Mouse (Mus musculus): ENCODE measurements around the gene BC005624.

Gene BC005624

GRCm38 (mm10) chr2:30981790-30982513 lies at the start of gene BC005624, which contains the start of gene Usp20:
TSS of gene BC005624 (minus strand) at chr2:30982201.
TSS of gene Usp20 (plus strand) at chr2:30982279.
- DNase-seq (ENCODE audit: low read depth, low spot score), result peak; percentile 100

GRCm38 (mm10) chr2:31026642-31027041 lies 44.6 kb upstream of the BC005624 start:
- no peak for DNase-seq (ENCODE audit: low read depth, low spot score)

- DNase-seq (ENCODE audit: low read depth, low spot score), result no peak
Measured at GRCm38 (mm10) chr2:31025458-31025857, 43.5 kb upstream of the BC005624 start.

- DNase-seq (ENCODE audit: low read depth, low spot score), result peak; percentile 69
Measured at GRCm38 (mm10) chr2:31024618-31025370, 42.8 kb upstream of the BC005624 start.

- no peak for DNase-seq (ENCODE audit: low read depth, low spot score)
Measured at GRCm38 (mm10) chr2:31023940-31024339, 41.9 kb upstream of the BC005624 start.

GRCm38 (mm10) chr2:31020202-31020601 lies 38.2 kb upstream of the BC005624 start:
- DNase-seq (ENCODE audit: low read depth, low spot score), result no peak

- peak; percentile 50 for DNase-seq (ENCODE audit: low read depth, low spot score)
Measured at GRCm38 (mm10) chr2:31019011-31019410, 37.0 kb upstream of the BC005624 start.

GRCm38 (mm10) chr2:31018519-31018918 lies 36.5 kb upstream of the BC005624 start:
- DNase-seq (ENCODE audit: low read depth, low spot score), result no peak

GRCm38 (mm10) chr2:31017625-31018317 lies 35.8 kb upstream of the BC005624 start:
- no peak for DNase-seq (ENCODE audit: low read depth, low spot score)

GRCm38 (mm10) chr2:31013371-31014120 lies 31.5 kb upstream of the BC005624 start:
- no peak for DNase-seq (ENCODE audit: low read depth, low spot score)

GRCm38 (mm10) chr2:31007208-31007607 lies 25.2 kb upstream of the BC005624 start:
- no peak for DNase-seq (ENCODE audit: low read depth, low spot score)

- DNase-seq (ENCODE audit: low read depth, low spot score), result no peak
Measured at GRCm38 (mm10) chr2:31006434-31006833, 24.4 kb upstream of the BC005624 start.

- DNase-seq (ENCODE audit: low read depth, low spot score), result no peak
Measured at GRCm38 (mm10) chr2:31005453-31005852, 23.5 kb upstream of the BC005624 start.

- no peak for DNase-seq (ENCODE audit: low read depth, low spot score)
Measured at GRCm38 (mm10) chr2:31002857-31003256, 20.9 kb upstream of the BC005624 start.

GRCm38 (mm10) chr2:30998443-30999260 lies 16.7 kb upstream of the BC005624 start:
- DNase-seq (ENCODE audit: low read depth, low spot score), result no peak

GRCm38 (mm10) chr2:30995432-30995996 lies 13.5 kb upstream of the BC005624 start:
- no peak for DNase-seq (ENCODE audit: low read depth, low spot score)

- no peak for DNase-seq (ENCODE audit: low read depth, low spot score)
Measured at GRCm38 (mm10) chr2:30994853-30995252, 12.9 kb upstream of the BC005624 start.

- peak; percentile 30 for DNase-seq (ENCODE audit: low read depth, low spot score)
Measured at GRCm38 (mm10) chr2:30990221-30990620, 8.2 kb upstream of the BC005624 start.

- peak; percentile 92 for DNase-seq (ENCODE audit: low read depth, low spot score)
Measured at GRCm38 (mm10) chr2:30985111-30986020, 3.4 kb upstream of the BC005624 start.

Measured in ES-CJ7 (cell line).